Mouse (Mus musculus) stomach, postnatal 0 days (tissue): ENCODE measurements at regions not wholly inside any gene's neighbourhood (a gene's known extent, or its start where the extent isn't known, plus 50 kb on each side); places are given as distances from the start of the nearest gene placed in this dataset.

ENCODE experiments used
- ATAC-seq: fragments of 200-750 bp; cut with Nextera tagmentation; 2 replicates; pipeline ENCODE4 v1.8.0; 2017; ENCODE audit not compliant: low FRiP score, low TSS enrichment
- DNase-seq: peaks from one replicate; pipeline ENCODE4 v3.0.0-alpha.2; 2016; ENCODE audit warnings: low spot score
- H3K27ac ChIP-seq: fragments of 300-500 bp; sonication (generic); replicated peaks from 2 replicates; pipeline ENCODE4 v1.5.1; 2014; ENCODE audit warnings: mild to moderate bottlenecking, control low read depth
- H3K27me3 ChIP-seq: fragments of 300-500 bp; sonication (generic); 2 replicates; pipeline ENCODE4 v1.6.1; 2014; ENCODE audit warnings: low read length; ENCODE audit not compliant: control insufficient read depth, insufficient read depth
- H3K36me3 ChIP-seq: fragments of 300-500 bp; sonication (generic); 2 replicates; pipeline ENCODE4 v1.6.1; 2014; ENCODE audit warnings: low read length, mixed read lengths; ENCODE audit not compliant: control insufficient read depth, insufficient read depth
- H3K4me1 ChIP-seq: fragments of 300-500 bp; sonication (generic); replicated peaks from 2 replicates; pipeline ENCODE4 v1.6.1; 2014; ENCODE audit warnings: antibody characterized with exemption; ENCODE audit not compliant: control insufficient read depth, insufficient read depth
- H3K4me2 ChIP-seq: fragments of 300-500 bp; sonication (generic); replicated peaks from 2 replicates; pipeline ENCODE4 v1.6.1; 2014; ENCODE audit warnings: low read depth, mild to moderate bottlenecking, control low read depth, moderate library complexity
- H3K4me3 ChIP-seq: fragments of 300-500 bp; sonication (generic); 2 replicates; pipeline ENCODE4 v1.5.1; 2014; ENCODE audit warnings: low read depth, low read length, control low read depth
- H3K9ac ChIP-seq: fragments of 300-500 bp; sonication (generic); 2 replicates; pipeline ENCODE4 v1.6.1; 2014; ENCODE audit warnings: mild to moderate bottlenecking, low read length, control low read depth, mixed read lengths
- H3K9me3 ChIP-seq: fragments of 300-500 bp; sonication (generic); 2 replicates; pipeline ENCODE4 v1.6.1; 2016; ENCODE audit warnings: low read length; ENCODE audit not compliant: control insufficient read depth
- CTCF ChIP-seq: IDR thresholded peaks from 2 replicates; pipeline ENCODE4 v1.5.1; 2016; ENCODE audit warnings: antibody characterized with exemption, low read depth, mild to moderate bottlenecking, moderate library complexity
- EP300 ChIP-seq: optimal IDR thresholded peaks from 2 replicates; pipeline ENCODE3; 2016; ENCODE audit warnings: antibody characterized with exemption
- WGBS: fragments of 180-500 bp; shearing (Covaris S2); extraction: QIAGEN DNeasy Blood & Tissue Kit; methylation state at CpG from one replicate; pipeline ENCODE4 v1.1.7; 2014; 5-methylcytosine and 5-hydroxymethylcytosine counted together

DNA sequence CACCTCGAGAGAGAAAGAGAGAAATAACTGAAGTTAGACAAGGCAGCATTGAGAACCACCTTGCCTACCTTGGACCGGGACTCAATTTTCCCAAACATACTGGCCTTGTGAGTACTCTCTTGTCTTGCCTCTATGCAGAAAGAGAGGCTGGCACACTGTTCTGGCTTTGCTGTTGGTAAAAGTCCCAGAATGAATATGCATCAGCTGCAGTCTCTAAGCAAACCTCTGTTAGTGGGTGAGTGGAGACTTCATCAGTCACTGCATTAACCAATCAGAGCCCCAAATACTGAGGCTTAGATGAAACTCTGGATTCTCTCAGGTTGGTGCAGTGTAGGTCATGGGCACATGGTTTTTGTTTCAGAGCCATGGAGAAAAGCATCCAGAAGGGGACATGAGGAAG, 378.8 kb upstream of the Frg1 start:
- no peak overlapping the region for H3K4me2 ChIP-seq
- TF ChIP-seq EP300, result no peak
- no peak for DNase-seq
- no peaks in the 10 kb centered on the region for H3K4me1 ChIP-seq
- no peak overlapping the region for H3K27ac ChIP-seq
- WGBS, result 73% methylated on average over 2 of the region's 2 CpGs
- H3K9me3 ChIP-seq, result no peaks in the 10 kb centered on the region
- no peaks in the 10 kb centered on the region for H3K36me3 ChIP-seq
- H3K4me3 ChIP-seq, result no peak overlapping the region
- H3K9ac ChIP-seq, result no peak overlapping the region
- no peaks in the 10 kb centered on the region for H3K27me3 ChIP-seq
- ATAC-seq, result no peak

DNA sequence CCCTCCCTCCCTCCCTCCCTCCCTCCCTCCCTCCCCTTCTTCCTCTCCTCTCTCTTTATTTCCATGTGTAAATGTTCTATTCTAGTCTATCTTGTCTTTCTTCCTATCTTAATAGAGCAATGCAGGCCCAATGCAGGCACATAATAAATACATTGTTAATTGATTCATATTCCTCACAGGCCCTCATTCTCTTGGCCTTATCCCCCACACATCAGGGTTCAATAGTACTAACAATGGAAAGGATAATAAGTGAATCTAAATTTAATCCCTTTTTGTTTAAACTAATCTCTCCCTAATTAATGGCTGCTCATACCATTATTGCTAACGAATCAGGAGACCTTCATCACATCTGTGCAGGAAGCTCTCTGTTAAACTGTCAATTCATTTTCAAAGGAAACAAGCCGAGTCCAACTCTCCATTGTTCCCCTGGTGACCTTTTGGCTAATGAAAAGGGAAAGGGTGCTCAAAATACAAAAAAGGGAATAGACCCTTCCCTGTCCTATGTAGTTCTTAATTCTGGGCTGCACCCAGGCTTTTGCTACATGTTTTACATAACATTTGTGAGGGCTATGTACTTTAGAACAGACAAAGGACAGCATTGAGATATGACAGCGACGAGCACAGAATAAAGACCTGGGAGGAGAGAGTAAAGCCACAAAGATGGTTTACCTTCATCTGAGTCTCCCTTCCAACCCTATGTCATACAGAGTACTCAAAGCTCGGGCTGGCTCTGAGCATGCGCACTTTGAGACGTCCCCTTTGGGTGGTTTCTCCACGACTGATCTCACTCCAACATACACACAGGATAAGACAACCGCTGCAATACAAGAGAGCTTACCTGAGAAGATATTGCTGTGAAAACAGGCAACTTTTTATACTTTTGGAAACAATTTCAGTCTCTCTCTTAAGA, 370.3 kb upstream of the Frg1 start:
- H3K9me3 ChIP-seq, result no peaks in the 10 kb centered on the region
- H3K9ac ChIP-seq, result no peak overlapping the region
- H3K4me1 ChIP-seq, result no peaks in the 10 kb centered on the region
- 73% methylated on average over 9 of the region's 9 CpGs for WGBS
- H3K4me3 ChIP-seq, result no peak overlapping the region
- DNase-seq (no peak), ATAC-seq (no peak)
- no peak overlapping the region for H3K27ac ChIP-seq
- H3K36me3 ChIP-seq, result no peaks in the 10 kb centered on the region
- TF ChIP-seq EP300, result no peak
- TF ChIP-seq CTCF, result no peak
- no peak overlapping the region for H3K4me2 ChIP-seq
- no peaks in the 10 kb centered on the region for H3K27me3 ChIP-seq

DNA sequence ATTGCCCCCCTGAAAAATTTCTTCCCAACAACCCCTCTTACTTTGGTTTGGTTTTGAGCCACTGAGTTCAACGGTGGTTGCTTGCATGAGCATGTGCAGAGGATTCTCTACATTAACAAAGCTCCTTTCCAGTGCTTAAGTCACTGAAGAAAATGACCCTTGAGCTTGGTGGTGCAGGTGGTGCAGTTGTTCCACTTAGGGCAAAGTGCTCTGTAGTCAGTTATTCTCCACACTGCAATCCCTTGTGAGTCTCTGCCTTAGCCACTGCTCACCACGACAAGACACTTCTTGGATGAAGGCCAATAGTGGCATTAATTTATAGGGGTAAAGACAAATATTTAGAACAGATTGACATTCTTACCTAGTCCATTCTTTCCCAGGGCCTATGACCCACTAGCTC, 369.1 kb upstream of the Frg1 start:
- DNase-seq (no peak), ATAC-seq (no peak)
- H3K4me2 ChIP-seq, result no peak overlapping the region
- no peaks in the 10 kb centered on the region for H3K36me3 ChIP-seq
- H3K4me1 ChIP-seq, result no peaks in the 10 kb centered on the region
- no peaks in the 10 kb centered on the region for H3K9me3 ChIP-seq
- H3K9ac ChIP-seq, result no peak overlapping the region
- no peak overlapping the region for H3K4me3 ChIP-seq
- TF ChIP-seq EP300 (no peak), CTCF (no peak)
- H3K27me3 ChIP-seq, result no peaks in the 10 kb centered on the region
- no peak overlapping the region for H3K27ac ChIP-seq
- WGBS, result 42% methylated on average over 2 of the region's 2 CpGs

DNA sequence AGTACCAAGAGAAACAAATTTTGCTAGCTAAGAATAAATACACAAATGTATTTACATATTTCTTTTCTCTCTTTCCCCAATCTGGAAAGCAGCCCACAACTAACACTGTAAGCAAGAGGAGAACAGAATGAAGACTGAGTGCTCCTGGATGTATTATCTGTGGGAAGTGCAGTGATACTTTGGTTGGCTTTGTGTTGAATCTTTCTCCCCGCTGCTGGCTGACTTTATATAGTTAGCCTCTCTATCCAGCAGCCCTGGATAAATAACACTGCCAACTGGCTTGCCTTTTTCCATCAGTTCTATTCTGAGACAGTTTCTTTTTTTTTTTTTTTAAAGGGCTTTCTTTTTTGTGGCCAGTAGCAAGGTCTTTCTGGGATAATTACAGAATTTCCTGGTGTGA, 366.0 kb upstream of the Frg1 start:
- Histone ChIP-seq H3K27me3 (no peaks in the 10 kb centered on the region), H3K4me3 (no peak overlapping the region), H3K4me1 (no peaks in the 10 kb centered on the region), H3K36me3 (no peaks in the 10 kb centered on the region), H3K27ac (no peak overlapping the region), H3K9ac (no peak overlapping the region), H3K4me2 (no peak overlapping the region), H3K9me3 (no peaks in the 10 kb centered on the region)
- DNase-seq (no peak), ATAC-seq (no peak)
- TF ChIP-seq CTCF (no peak), EP300 (no peak)
- 46% methylated on average over 1 of the region's 1 CpGs for WGBS

GRCm38 (mm10) chr8:41779459-41779858, 362.6 kb upstream of the Frg1 start:
- no peak overlapping the region for H3K4me3 ChIP-seq
- TF ChIP-seq CTCF, result no peak
- TF ChIP-seq EP300, result no peak
- H3K9ac ChIP-seq, result no peak overlapping the region
- DNase-seq (no peak), ATAC-seq (no peak)
- WGBS, result 88% methylated on average over 3 of the region's 3 CpGs
- no peak overlapping the region for H3K27ac ChIP-seq
- no peaks in the 10 kb centered on the region for H3K36me3 ChIP-seq
- no peaks in the 10 kb centered on the region for H3K27me3 ChIP-seq
- no peaks in the 10 kb centered on the region for H3K4me1 ChIP-seq
- H3K9me3 ChIP-seq, result no peaks in the 10 kb centered on the region
- no peak overlapping the region for H3K4me2 ChIP-seq

GRCm38 (mm10) chr8:41771729-41772128, 354.9 kb upstream of the Frg1 start:
- Histone ChIP-seq H3K9ac (no peak overlapping the region), H3K36me3 (no peaks in the 10 kb centered on the region), H3K4me2 (no peak overlapping the region), H3K27ac (no peak overlapping the region), H3K27me3 (no peaks in the 10 kb centered on the region), H3K4me1 (no peaks in the 10 kb centered on the region), H3K9me3 (no peaks in the 10 kb centered on the region), H3K4me3 (no peak overlapping the region)
- DNase-seq (no peak), ATAC-seq (no peak)
- 72% methylated on average over 4 of the region's 4 CpGs for WGBS
- TF ChIP-seq CTCF (no peak), EP300 (no peak)
